Mouse (Mus musculus): ENCODE results near the gene Sytl3.
A peak's percentile ranks its signal among the peaks of the same experiment; 100 is the strongest.
"Not testable (repeated sequence)": the region's sequence is repeated elsewhere in the genome, so short reads cannot be mapped to it uniquely, and the experiment has no call there.

GRCm38 (mm10) chr17:6655567-6656281 is 3.2 kb upstream of the Sytl3 start, which contains the start of gene Dynlt1f:
- TF ChIP-seq CTCF (IDR thresholded peaks at IDR 0.05; ENCODE audit: control insufficient read depth, insufficient read depth, insufficient replicate concordance, low read depth, low read length), result not testable (repeated sequence)
- TF ChIP-seq POLR2A (IDR thresholded peaks at IDR 0.05; ENCODE audit: control insufficient read depth, low read depth, low read length), result peak; percentile 31; the same call in 1 of the 2 replicates
